Mouse (Mus musculus) cerebellum, adult 9-10 months (tissue): Measurements from ENCODE around the gene Ptprd.
"Not testable (repeated sequence)": the region's sequence is repeated elsewhere in the genome, so short reads cannot be mapped to it uniquely, and the experiment has no call there.

Source experiments
- DNase-seq: peaks from one replicate; pipeline ENCODE4 v3.0.0; 2022

Ptprd gene

GRCm38 (mm10) chr4:76144925-76145324, 2066.8 kb downstream of the Ptprd start:
- no peak for DNase-seq

GRCm38 (mm10) chr4:76144333-76144732, 2067.4 kb downstream of the Ptprd start:
- DNase-seq: no peak

- DNase-seq: no peak
These were observed 2073.9 kb downstream of the Ptprd start for GRCm38 (mm10) chr4:76137901-76138300.

GRCm38 (mm10) chr4:76136625-76137024, 2075.1 kb downstream of the Ptprd start:
- DNase-seq: peak; percentile 58

- no peak for DNase-seq
These were observed 2119.9 kb downstream of the Ptprd start for GRCm38 (mm10) chr4:76091845-76092244.

- peak; percentile 50 for DNase-seq
These were observed 2121.9 kb downstream of the Ptprd start for GRCm38 (mm10) chr4:76089866-76090265.

- no peak for DNase-seq
These were observed 2135.7 kb downstream of the Ptprd start for GRCm38 (mm10) chr4:76076051-76076450.

- DNase-seq: no peak
These were observed 2138.5 kb downstream of the Ptprd start for GRCm38 (mm10) chr4:76073286-76073685.

GRCm38 (mm10) chr4:76071720-76072119, 2140.0 kb downstream of the Ptprd start:
- DNase-seq: no peak

GRCm38 (mm10) chr4:76056836-76057235, 2154.9 kb downstream of the Ptprd start:
- no peak for DNase-seq

GRCm38 (mm10) chr4:76045650-76046049, 2166.1 kb downstream of the Ptprd start:
- DNase-seq: no peak

GRCm38 (mm10) chr4:76044802-76045201, 2167.0 kb downstream of the Ptprd start:
- DNase-seq: no peak

GRCm38 (mm10) chr4:76037178-76037577, 2174.6 kb downstream of the Ptprd start:
- DNase-seq: not testable (repeated sequence)

GRCm38 (mm10) chr4:76025571-76026325, 2186.0 kb downstream of the Ptprd start:
- DNase-seq: no peak

- DNase-seq: no peak
These were observed 2187.3 kb downstream of the Ptprd start for GRCm38 (mm10) chr4:76024502-76024821.

- DNase-seq: no peak
These were observed 2187.8 kb downstream of the Ptprd start for GRCm38 (mm10) chr4:76023756-76024501.

- no peak for DNase-seq
These were observed 2190.1 kb downstream of the Ptprd start for GRCm38 (mm10) chr4:76021670-76022069.

- DNase-seq: no peak
These were observed 2196.7 kb downstream of the Ptprd start for GRCm38 (mm10) chr4:76015026-76015425.

- DNase-seq: no peak
These were observed 2197.5 kb downstream of the Ptprd start for GRCm38 (mm10) chr4:76014151-76014840.

GRCm38 (mm10) chr4:76008580-76008979, 2203.2 kb downstream of the Ptprd start:
- DNase-seq: no peak

- DNase-seq: no peak
These were observed 2204.5 kb downstream of the Ptprd start for GRCm38 (mm10) chr4:76007219-76007618.

GRCm38 (mm10) chr4:76006717-76007116, 2205.0 kb downstream of the Ptprd start:
- DNase-seq: no peak

- DNase-seq: no peak
These were observed 2207.6 kb downstream of the Ptprd start for GRCm38 (mm10) chr4:76004161-76004560.

- DNase-seq: no peak
These were observed 2211.5 kb downstream of the Ptprd start for GRCm38 (mm10) chr4:76000258-76000657.
